Mouse (Mus musculus) liver, postnatal 0 days (tissue): Measurements from ENCODE around the gene Trafd1. TPM values are rescaled to one million over a fixed set of nuclear protein-coding genes. Genes with fewer than 3 reads are reported as not detected.
A peak's percentile ranks its signal among the peaks of the same experiment; 100 is the strongest.

Experiments
- ATAC-seq: fragments of 200-750 bp; cut with Nextera tagmentation; 2 replicates; pipeline ENCODE4 v1.8.0; 2017; ENCODE audit warnings: mild to moderate bottlenecking, moderate library complexity
- DNase-seq: peaks from one replicate; pipeline ENCODE4 v3.0.0-alpha.2; 2016
- H3K27ac ChIP-seq: fragments of 300-500 bp; sonication (generic); 2 replicates; pipeline ENCODE4 v1.5.1; 2014; ENCODE audit warnings: antibody characterized with exemption, moderate library complexity, mild to moderate bottlenecking, low read depth
- H3K27me3 ChIP-seq: fragments of 300-500 bp; sonication (generic); 2 replicates; pipeline ENCODE4 v1.6.1; 2014; ENCODE audit warnings: low read length, control low read depth, mixed read lengths; ENCODE audit not compliant: insufficient read depth
- H3K36me3 ChIP-seq: fragments of 300-500 bp; sonication (generic); replicated peaks from 2 replicates; pipeline ENCODE4 v1.6.1; 2014; ENCODE audit warnings: mild to moderate bottlenecking, control low read depth, low read length, moderate library complexity, mixed read lengths; ENCODE audit not compliant: insufficient read depth
- H3K4me1 ChIP-seq: fragments of 300-500 bp; sonication (generic); 2 replicates; pipeline ENCODE4 v1.6.1; 2014; ENCODE audit warnings: antibody characterized with exemption, mild to moderate bottlenecking, control low read depth; ENCODE audit not compliant: insufficient read depth
- H3K4me2 ChIP-seq: fragments of 300-500 bp; sonication (generic); 2 replicates; pipeline ENCODE4 v1.6.1; 2014; ENCODE audit warnings: low read depth, mild to moderate bottlenecking, low read length, moderate library complexity, mixed read lengths
- H3K4me3 ChIP-seq: fragments of 300-500 bp; sonication (generic); 2 replicates; pipeline ENCODE4 v1.5.1; 2014; ENCODE audit warnings: low read depth, low read length
- H3K9ac ChIP-seq: fragments of 300-500 bp; sonication (generic); replicated peaks from 2 replicates; pipeline ENCODE4 v1.6.1; 2014; ENCODE audit warnings: mild to moderate bottlenecking, moderate library complexity
- H3K9me3 ChIP-seq: fragments of 300-500 bp; sonication (generic); 2 replicates; pipeline ENCODE4 v1.6.1; 2016; ENCODE audit warnings: mild to moderate bottlenecking, control low read depth, low read length, mixed read lengths
- CTCF ChIP-seq: sonication (generic); IDR thresholded peaks from 2 replicates; pipeline ENCODE4 v1.5.1; 2016; ENCODE audit warnings: antibody characterized with exemption, low read depth
- EP300 ChIP-seq: IDR thresholded peaks from 2 replicates; pipeline ENCODE4 v1.6.1; 2016; ENCODE audit warnings: antibody characterized with exemption, low read depth, mild to moderate bottlenecking
- WGBS: fragments of 180-500 bp; shearing (Covaris S2); extraction: QIAGEN DNeasy Blood & Tissue Kit; methylation state at CpG from one replicate; pipeline ENCODE4 v1.1.7; 2014; ENCODE audit not compliant: insufficient replicate concordance; 5-methylcytosine and 5-hydroxymethylcytosine counted together
- polyA plus RNA-seq: library from polyadenylated mRNA; unstranded; fragments of >200 nt; fragmentation: Nextera tagmentation; extraction: Ambion mirVana; gene quantifications from 2 replicates; pipeline ENCODE4 v1.2.1, GENCODE M21; 2015

Gene Trafd1
- polyA plus RNA-seq, 1 experiment from 2014 or later = 28.6 TPM

DNA sequence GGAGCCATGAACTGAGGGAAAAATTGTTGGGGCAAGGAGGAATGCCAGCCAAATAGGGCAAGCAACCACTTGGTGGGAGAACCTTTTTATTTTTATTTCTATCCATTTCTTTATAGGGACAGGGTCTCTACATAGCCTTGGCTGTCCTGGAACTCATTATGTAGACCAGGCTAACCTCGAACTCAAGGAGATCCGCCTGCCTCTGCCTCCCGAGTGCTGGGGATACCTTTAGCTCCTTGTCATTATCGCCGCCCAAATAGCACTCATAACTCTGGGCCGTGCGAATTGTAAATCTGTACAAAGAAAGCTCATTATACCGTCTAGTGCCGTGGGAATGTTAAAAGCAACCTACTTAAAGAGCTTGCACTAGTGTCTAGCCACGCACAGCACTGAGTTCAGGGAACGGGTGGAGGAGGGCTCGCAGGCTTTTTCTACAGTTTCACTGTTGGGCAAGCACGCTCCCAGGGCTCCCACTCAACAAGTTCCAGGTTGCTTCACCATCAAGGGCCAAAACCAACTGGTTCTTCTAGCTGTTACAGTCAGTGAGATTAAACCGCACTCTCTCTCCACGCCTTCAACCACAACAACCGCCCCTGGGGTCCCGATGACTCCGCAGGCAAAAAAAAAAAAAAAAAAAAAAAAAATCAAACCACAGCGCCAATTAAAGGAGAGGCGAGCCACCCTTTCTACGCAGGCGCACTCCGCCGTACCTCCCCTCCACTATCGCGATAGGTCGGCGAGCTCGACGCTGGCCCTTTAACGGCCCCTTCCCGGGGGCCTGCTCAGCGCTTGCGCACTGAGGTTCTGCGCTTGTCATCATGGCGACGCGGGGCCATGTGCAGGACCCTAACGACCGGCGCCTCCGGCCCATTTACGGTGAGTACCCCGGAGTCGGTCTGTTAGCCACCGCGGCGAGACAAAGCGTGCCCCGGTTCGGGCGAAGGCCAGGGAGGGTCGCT is 12.0 kb upstream of the Trafd1 start, which contains the start of gene Naa25:
Gene Naa25 (plus strand): TSS at position 750 of the 959 bp plus-strand sequence.
- no peaks in the 10 kb centered on the region for H3K36me3 ChIP-seq
- 10% methylated on average over 51 of the region's 53 CpGs for WGBS
- H3K4me1 ChIP-seq = peaks cover 36% of the 10 kb centered on the region
- peak within 1 kb of the TSS; percentile 91 for H3K9ac ChIP-seq
- H3K27me3 ChIP-seq = no peaks in the 10 kb centered on the region
- H3K27ac ChIP-seq = peak within 1 kb of the TSS; percentile 91
- TF ChIP-seq EP300 = peak; percentile 56; the same call in 1 of the 2 replicates
- TF ChIP-seq CTCF = no peak
- ATAC-seq = peak; percentile 92
- H3K4me2 ChIP-seq = peak within 1 kb of the TSS; percentile 99
- peak; percentile 96 for DNase-seq
- no peaks in the 10 kb centered on the region for H3K9me3 ChIP-seq
- H3K4me3 ChIP-seq = peak within 1 kb of the TSS; percentile 97

DNA sequence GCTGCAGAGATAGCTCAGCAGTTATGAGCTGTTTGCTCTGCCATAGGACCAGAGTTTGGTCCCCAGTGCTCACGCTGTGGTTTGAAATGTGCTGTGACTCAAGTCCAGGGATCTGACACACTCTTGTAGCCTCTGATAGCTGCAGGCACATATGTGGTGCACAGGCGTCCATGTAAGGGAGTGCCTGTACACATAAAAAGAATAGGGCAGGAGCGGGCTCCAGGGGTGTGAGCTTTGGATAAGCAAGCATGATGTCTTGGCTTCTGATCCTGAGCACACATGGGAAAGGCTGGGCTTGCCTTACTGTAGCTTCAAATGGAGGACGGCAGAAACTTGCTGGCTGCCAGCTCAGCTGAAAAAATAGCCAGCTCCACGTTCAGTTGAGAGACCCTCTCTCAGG is 10.2 kb upstream of the Trafd1 start:
- H3K27me3 ChIP-seq = no peaks in the 10 kb centered on the region
- WGBS = 74% methylated on average over 5 of the region's 5 CpGs

DNA sequence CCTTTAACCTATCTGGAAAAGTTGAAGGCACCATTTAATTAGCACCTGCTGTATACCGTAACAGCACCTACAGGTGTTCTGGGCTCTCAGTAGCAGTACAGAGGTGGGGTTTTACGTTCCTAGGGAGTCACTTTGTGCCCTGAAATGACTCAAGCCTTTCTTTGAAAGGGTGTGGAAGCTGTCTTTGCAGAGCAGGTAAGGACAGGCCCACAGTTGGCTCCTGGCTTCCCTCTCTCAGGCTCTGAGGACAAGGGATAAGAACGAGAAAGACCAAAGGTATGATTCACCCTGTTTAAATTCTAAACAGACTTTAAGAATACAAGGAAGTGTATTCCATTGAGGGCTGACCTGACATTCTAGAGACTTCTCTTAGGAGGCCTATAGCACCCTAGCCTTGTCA is 8.0 kb upstream of the Trafd1 start:
- no peak for ATAC-seq

More for the DNA sequence above, 10.2 kb upstream of the Trafd1 start:
- ATAC-seq (no peak), DNase-seq (no peak)
- no peaks in the 10 kb centered on the region for H3K36me3 ChIP-seq
- TF ChIP-seq CTCF = no peak
- no peak for TF ChIP-seq EP300
- no peak overlapping the region for H3K4me3 ChIP-seq
- H3K9me3 ChIP-seq = no peaks in the 10 kb centered on the region
- no peak overlapping the region for H3K9ac ChIP-seq
- H3K27ac ChIP-seq = no peak overlapping the region
- H3K4me1 ChIP-seq = peaks cover 22% of the 10 kb centered on the region
- H3K4me2 ChIP-seq = no peak overlapping the region

GRCm38 (mm10) chr5:121392667-121393380 is 7.4 kb upstream of the Trafd1 start:
- WGBS = 53% methylated on average over 16 of the region's 16 CpGs
- ATAC-seq (no peak), DNase-seq (no peak)

More for the DNA sequence above, 8.0 kb upstream of the Trafd1 start:
- Histone ChIP-seq H3K27ac (no peak overlapping the region), H3K4me3 (no peak overlapping the region), H3K9ac (no peak overlapping the region), H3K4me2 (no peak overlapping the region), H3K9me3 (no peaks in the 10 kb centered on the region), H3K27me3 (no peaks in the 10 kb centered on the region), H3K4me1 (peaks cover 8% of the 10 kb centered on the region), H3K36me3 (no peaks in the 10 kb centered on the region)
- 72% methylated on average over 3 of the region's 3 CpGs for WGBS
- no peak for DNase-seq
- TF ChIP-seq CTCF = no peak
- TF ChIP-seq EP300 = no peak

DNA sequence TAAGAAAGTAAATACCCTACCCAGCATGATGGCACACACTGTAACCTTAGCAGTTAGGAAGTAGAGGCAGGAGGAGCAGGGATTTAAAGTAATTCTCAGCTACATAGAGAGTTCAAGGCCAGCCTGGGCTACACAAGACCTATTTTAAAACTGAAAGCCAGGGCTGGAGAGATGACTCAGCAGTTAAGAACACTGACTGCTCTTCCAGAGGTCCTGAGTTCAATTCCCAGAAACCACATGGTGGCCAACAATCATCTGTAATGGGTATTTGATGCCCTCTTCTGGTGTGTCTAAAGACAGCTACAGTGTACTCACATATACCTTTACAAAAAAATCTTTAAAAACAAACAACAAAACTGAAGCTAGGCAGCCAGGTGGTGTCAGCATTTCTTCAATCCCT is 4.3 kb upstream of the Trafd1 start:
- Histone ChIP-seq H3K4me1 (peaks cover 8% of the 10 kb centered on the region), H3K4me2 (no peak overlapping the region), H3K36me3 (no peaks in the 10 kb centered on the region), H3K4me3 (no peak overlapping the region), H3K9me3 (no peaks in the 10 kb centered on the region), H3K27ac (no peak overlapping the region), H3K9ac (no peak overlapping the region), H3K27me3 (no peaks in the 10 kb centered on the region)
- DNase-seq = no peak
- TF ChIP-seq EP300 (no peak), CTCF (no peak)
- no peak for ATAC-seq

More at GRCm38 (mm10) chr5:121392667-121393380, 7.4 kb upstream of the Trafd1 start:
- Histone ChIP-seq H3K9ac (no peak overlapping the region), H3K36me3 (no peaks in the 10 kb centered on the region), H3K4me2 (no peak overlapping the region), H3K9me3 (no peaks in the 10 kb centered on the region), H3K4me1 (peaks cover 8% of the 10 kb centered on the region), H3K4me3 (no peak overlapping the region), H3K27me3 (no peaks in the 10 kb centered on the region), H3K27ac (no peak overlapping the region)
- TF ChIP-seq CTCF = peak; percentile 82
- no peak for TF ChIP-seq EP300

DNA sequence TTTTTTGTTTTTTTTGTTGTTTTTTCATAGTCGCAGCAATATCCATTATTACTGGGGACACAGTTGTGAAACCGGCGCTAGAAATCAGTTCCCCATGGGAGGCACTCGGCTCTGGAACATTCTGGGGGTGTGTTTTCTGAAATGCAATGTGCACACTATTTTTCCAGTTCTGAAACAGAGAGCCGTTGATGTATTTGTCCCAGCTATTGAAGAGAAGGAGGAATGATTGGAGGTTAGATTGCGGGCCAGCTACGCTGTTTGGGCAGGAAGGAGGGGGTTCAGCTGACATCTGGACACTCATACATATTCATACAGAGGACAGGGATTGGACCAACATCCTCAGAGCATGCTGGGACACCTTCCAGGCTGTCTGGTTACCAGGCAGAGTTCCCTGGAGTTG is 3.7 kb upstream of the Trafd1 start:
- H3K4me1 ChIP-seq = peaks cover 11% of the 10 kb centered on the region
- H3K27me3 ChIP-seq = no peaks in the 10 kb centered on the region
- TF ChIP-seq CTCF (no peak), EP300 (no peak)
- ATAC-seq = no peak
- no peak for DNase-seq
- WGBS = 62% methylated on average over 7 of the region's 7 CpGs
- H3K4me3 ChIP-seq = no peak overlapping the region
- H3K4me2 ChIP-seq = no peak overlapping the region
- H3K36me3 ChIP-seq = no peaks in the 10 kb centered on the region
- no peak overlapping the region for H3K9ac ChIP-seq
- H3K9me3 ChIP-seq = no peaks in the 10 kb centered on the region
- H3K27ac ChIP-seq = no peak overlapping the region
